In the genomic region with DNA sequence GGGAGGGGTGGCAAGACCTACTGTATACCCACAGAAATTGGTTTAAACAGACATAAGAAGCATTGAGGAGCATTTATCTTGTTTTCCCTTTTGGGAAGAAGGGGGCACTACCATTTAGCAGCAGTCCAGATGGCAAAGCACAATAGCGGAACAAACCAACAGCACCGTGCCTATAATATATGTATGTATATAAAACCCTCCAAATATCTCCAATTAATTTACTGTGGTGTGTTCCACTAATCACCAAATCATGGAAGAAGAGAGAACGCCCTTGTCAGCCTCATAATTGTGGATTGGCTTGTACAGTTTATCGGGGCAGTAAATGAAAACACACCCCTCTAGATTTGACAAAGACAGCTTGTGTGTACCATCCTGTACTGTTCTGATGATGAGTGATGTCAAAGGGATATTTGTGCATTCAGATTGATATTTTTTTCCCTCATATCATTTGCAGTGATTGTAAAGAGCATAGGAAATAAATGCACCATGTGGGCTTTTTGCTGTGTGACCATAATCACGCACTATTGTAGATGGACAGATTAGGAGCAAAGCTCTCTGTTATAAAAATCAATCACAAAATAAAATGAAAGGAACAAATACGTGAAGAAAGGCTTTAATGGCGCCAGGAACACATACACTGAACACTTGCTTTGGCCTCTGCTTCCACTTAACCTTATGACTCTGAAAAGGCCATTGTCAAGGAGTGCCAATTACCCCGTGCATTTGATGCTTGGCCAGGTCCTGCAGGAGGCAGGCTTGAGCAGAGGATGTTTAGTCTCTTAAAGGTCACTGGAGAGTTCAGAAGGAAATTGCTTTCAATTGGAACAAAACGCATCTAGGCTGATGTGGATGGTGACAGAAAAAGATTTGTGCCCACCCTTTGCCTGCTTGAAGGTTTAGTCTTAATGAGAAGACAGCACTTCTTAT, we compare ENCODE assay signal across 14 mouse cellular contexts.
DNase-seq lines count a peak whose midpoint lies in the region; ATAC-seq lines count a peak whose summit lies in the region.
"Had no signal": no experiment of that assay in that cellular context is flagged by ENCODE, and none has a peak within 500 bp of the region (broad histone marks: within the 10 kb centered on the region; RNA-seq: fewer than 3 reads in every experiment).

No protein-coding gene starts in this region.

- no peaks in the 10 kb centered on the region for H3K36me3 ChIP-seq in hindbrain, embryonic 14.5 days (replicated peaks; ENCODE audit: control insufficient read depth, insufficient read depth)
- no peaks in the 10 kb centered on the region for H3K36me3 ChIP-seq in neural tube, embryonic 12.5 days
- H3K36me3 ChIP-seq: limb, embryonic 13.5 days; lung, embryonic 15.5 days had no signal

- H3K27me3 ChIP-seq in hindbrain, embryonic 14.5 days (ENCODE audit: control insufficient read depth, insufficient read depth, low read length): peaks cover 3% of the 10 kb centered on the region
- peaks cover 33% of the 10 kb centered on the region for H3K27me3 ChIP-seq in neural tube, embryonic 12.5 days (replicated peaks)
- H3K27me3 ChIP-seq: limb, embryonic 13.5 days; lung, embryonic 15.5 days had no signal

- peak; percentile 62 for ATAC-seq in hindbrain, embryonic 14.5 days (ENCODE audit: low FRiP score)
- peak; percentile 67 for ATAC-seq in neural tube, embryonic 12.5 days (ENCODE audit: low FRiP score, low read depth)
- ATAC-seq in erythroid progenitor cell, adult 5-6 weeks (replicated peaks; ENCODE audit: low FRiP score, poor library complexity, severe bottlenecking): no peak

- H3K9ac ChIP-seq in hindbrain, embryonic 14.5 days: peak overlapping the region; percentile 39; the same call in 1 of the 2 replicates
- H3K9ac ChIP-seq in neural tube, embryonic 12.5 days: no peak overlapping the region
- H3K9ac ChIP-seq: limb, embryonic 13.5 days; lung, embryonic 15.5 days had no signal

- no peaks in the 10 kb centered on the region for H3K9me3 ChIP-seq in hindbrain, embryonic 14.5 days (ENCODE audit: control insufficient read depth, low read length)
- H3K9me3 ChIP-seq in neural tube, embryonic 12.5 days: no peaks in the 10 kb centered on the region
- H3K9me3 ChIP-seq: limb, embryonic 13.5 days; lung, embryonic 15.5 days had no signal

- H3K4me1 ChIP-seq in hindbrain, embryonic 14.5 days (replicated peaks; ENCODE audit: control insufficient read depth, insufficient read depth, low read length): peaks cover 11% of the 10 kb centered on the region; the same call in 1 of the 2 replicates
- H3K4me1 ChIP-seq in neural tube, embryonic 12.5 days: no peaks in the 10 kb centered on the region; the same call in 1 of the 2 replicates
- H3K4me1 ChIP-seq: lung, embryonic 15.5 days had no signal

- DNase-seq in embryo, embryonic 10 days (ENCODE audit: low spot score): peak; percentile 66
- no peak for DNase-seq in embryo, embryonic 9.5 days (ENCODE audit: extremely low spot score)
- DNase-seq in embryo, embryonic 11 days: peak; percentile 59
- DNase-seq in hindbrain, embryonic 14.5 days (ENCODE audit: low spot score): peak; percentile 55
- DNase-seq in heart, postnatal 14 days: no peak
- no peak for DNase-seq in layer of hippocampus, postnatal 14 days (ENCODE audit: low spot score in 2 of 2)
- DNase-seq: adrenal gland, postnatal 14 days; cerebellum, adult 9-11 months; spleen, adult 18-20 months had no signal

- intact Hi-C loops in heart, postnatal 14 days (cut with DNase I): no loop called here

- no peak overlapping the region for H3K4me3 ChIP-seq in hindbrain, embryonic 14.5 days (replicated peaks; ENCODE audit: low read length)
- no peak overlapping the region for H3K4me3 ChIP-seq in neural tube, embryonic 12.5 days
- H3K4me3 ChIP-seq: erythroblast, embryonic 14.5 days; limb, embryonic 13.5 days; lung, embryonic 15.5 days had no signal

- peak overlapping the region; percentile 25 for H3K4me2 ChIP-seq in hindbrain, embryonic 14.5 days (replicated peaks)
- peak overlapping the region; percentile 30 for H3K4me2 ChIP-seq in neural tube, embryonic 12.5 days (replicated peaks)
- H3K4me2 ChIP-seq: lung, embryonic 15.5 days had no signal

- 37% methylated on average over 9 of the region's 9 CpGs for WGBS in hindbrain, embryonic 14.5 days
- WGBS in neural tube, embryonic 12.5 days: 42% methylated on average over 9 of the region's 9 CpGs

- H3K27ac ChIP-seq in hindbrain, embryonic 14.5 days: peak overlapping the region; percentile 86
- H3K27ac ChIP-seq in neural tube, embryonic 12.5 days: peak overlapping the region; percentile 64
- H3K27ac ChIP-seq: limb, embryonic 13.5 days; lung, embryonic 15.5 days had no signal

Comparison
In these comparisons a context has a peak if more than half of its experiments do, and no peak if none do; other contexts are left out.
1. DNase-seq: peak in embryo, embryonic 10 days (single experiment), embryo, embryonic 11 days (single experiment) and hindbrain, embryonic 14.5 days (single experiment); none in embryo, embryonic 9.5 days (single experiment), heart, postnatal 14 days (0 of 2) and layer of hippocampus, postnatal 14 days (0 of 2).